Mouse (Mus musculus) megakaryocyte, embryonic 14.5 days (primary cell): ENCODE measurements around the gene Tbx22. TPM values are rescaled to one million over a fixed set of nuclear protein-coding genes. Genes with fewer than 3 reads are reported as not detected.
A peak's percentile ranks its signal among the peaks of the same experiment; 100 is the strongest.

Source experiments
- H3K27me3 ChIP-seq: replicated peaks from 2 replicates; pipeline ENCODE3; 2012; ENCODE audit warnings: inconsistent platforms
- H3K36me3 ChIP-seq: replicated peaks from 2 replicates; pipeline ENCODE3; 2012; ENCODE audit warnings: low read length, inconsistent platforms, mixed read lengths
- H3K4me1 ChIP-seq: 2 replicates; pipeline ENCODE4 v1.6.1; 2012; ENCODE audit warnings: inconsistent platforms
- H3K4me3 ChIP-seq: replicated peaks from 2 replicates; pipeline ENCODE3; 2012; ENCODE audit warnings: moderate library complexity, mild to moderate bottlenecking, inconsistent platforms
- H3K9me3 ChIP-seq: 2 replicates; pipeline ENCODE4 v1.6.1; 2012; ENCODE audit warnings: inconsistent platforms
- FLI1 ChIP-seq: IDR thresholded peaks from 2 replicates; pipeline ENCODE4 v1.6.1; 2012; ENCODE audit warnings: low read length, inconsistent platforms, mixed read lengths
- GATA1 ChIP-seq: IDR thresholded peaks from 3 replicates; pipeline ENCODE4 v1.6.1; 2012; ENCODE audit warnings: mixed read lengths, low read length, inconsistent platforms, borderline replicate concordance
- polyA plus RNA-seq: library from polyadenylated mRNA; stranded (reverse); fragments of >175 nt; gene quantifications from 2 replicates; pipeline ENCODE4 v1.2.3, GENCODE M21; 2012; ENCODE audit warnings: low replicate concordance; ENCODE audit not compliant: insufficient read depth

Gene Tbx22
- not detected in 2 replicates for polyA plus RNA-seq

DNA sequence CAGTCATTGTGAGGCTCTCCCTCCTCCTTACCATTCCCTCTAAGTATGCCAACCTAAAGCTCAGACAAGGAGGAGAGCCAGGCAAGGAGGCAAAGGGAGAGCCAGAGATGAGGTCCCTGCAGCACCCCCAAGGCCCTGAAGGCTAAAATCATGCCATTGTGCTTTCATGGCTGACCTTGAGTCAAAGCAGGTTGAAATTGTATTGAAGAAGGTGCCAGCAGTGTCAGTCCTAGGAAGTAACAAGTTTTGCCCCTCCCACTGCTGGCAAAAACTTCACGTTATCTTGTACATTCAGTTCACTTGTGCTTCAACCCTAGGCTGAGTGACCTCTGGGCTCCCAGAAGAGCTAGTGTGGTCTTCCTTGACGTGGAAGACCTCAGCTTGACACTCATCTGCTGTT is at the start of gene Tbx22:
Gene Tbx22, plus strand, starts transcription at position 301 of the 400 bp plus-strand sequence.
- Histone ChIP-seq H3K27me3 (peaks cover 5% of the 10 kb centered on the region), H3K9me3 (no peaks in the 10 kb centered on the region), H3K4me3 (no peak within 1 kb of the TSS), H3K4me1 (no peaks in the 10 kb centered on the region), H3K36me3 (no peaks in the 10 kb centered on the region)
- TF ChIP-seq GATA1 (no peak), FLI1 (no peak)

DNA sequence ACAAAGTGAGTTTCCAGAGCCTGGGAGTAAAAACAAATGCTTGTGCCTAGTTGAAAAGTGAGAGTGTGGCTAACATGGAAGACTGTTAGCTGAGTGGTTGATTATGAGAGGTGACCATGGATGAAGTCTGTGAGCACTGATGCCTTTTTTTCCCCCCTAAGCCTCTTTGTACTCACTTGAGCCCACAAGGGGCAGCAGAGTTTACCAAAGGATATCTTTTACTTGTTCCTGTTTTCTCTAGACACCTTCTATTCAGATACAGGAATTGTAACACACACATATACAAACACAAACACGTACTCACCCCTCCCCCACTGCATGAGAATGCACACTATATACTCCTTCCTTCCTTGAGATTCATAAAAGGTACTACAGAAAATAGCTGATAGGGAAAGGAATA is 913 bp downstream of the Tbx22 start:
- H3K4me1 ChIP-seq: no peaks in the 10 kb centered on the region
- H3K9me3 ChIP-seq: no peaks in the 10 kb centered on the region
- no peak for TF ChIP-seq FLI1
- TF ChIP-seq GATA1: no peak

DNA sequence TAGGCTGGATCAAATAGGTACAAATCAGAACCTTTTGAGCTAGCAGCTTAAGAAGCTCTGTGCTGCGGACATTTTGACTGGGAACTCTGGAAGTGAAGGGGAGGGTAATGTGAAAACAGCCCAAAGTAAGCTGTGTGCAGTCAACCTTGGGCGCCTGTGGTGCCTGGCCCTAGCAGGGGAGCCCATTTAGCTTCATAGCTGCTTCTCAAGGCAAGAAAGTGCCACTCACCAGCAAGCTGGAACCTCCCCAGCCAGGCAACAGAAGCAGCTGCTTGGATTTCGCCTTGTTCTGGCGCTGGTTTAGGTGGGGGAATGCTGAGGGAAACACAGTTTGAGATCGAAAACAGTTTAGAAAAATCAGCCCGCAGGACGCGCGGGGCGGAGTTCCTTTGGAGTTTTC is 11.4 kb downstream of the Tbx22 start:
- Histone ChIP-seq H3K27me3 (peaks cover 33% of the 10 kb centered on the region), H3K9me3 (no peaks in the 10 kb centered on the region), H3K36me3 (no peaks in the 10 kb centered on the region), H3K4me3 (peak overlapping the region; percentile 75), H3K4me1 (no peaks in the 10 kb centered on the region)
- TF ChIP-seq GATA1 (no peak), FLI1 (no peak)

More for the DNA sequence above, 913 bp downstream of the Tbx22 start:
- no peak overlapping the region for H3K4me3 ChIP-seq
- no peaks in the 10 kb centered on the region for H3K36me3 ChIP-seq
- peaks cover 5% of the 10 kb centered on the region for H3K27me3 ChIP-seq

DNA sequence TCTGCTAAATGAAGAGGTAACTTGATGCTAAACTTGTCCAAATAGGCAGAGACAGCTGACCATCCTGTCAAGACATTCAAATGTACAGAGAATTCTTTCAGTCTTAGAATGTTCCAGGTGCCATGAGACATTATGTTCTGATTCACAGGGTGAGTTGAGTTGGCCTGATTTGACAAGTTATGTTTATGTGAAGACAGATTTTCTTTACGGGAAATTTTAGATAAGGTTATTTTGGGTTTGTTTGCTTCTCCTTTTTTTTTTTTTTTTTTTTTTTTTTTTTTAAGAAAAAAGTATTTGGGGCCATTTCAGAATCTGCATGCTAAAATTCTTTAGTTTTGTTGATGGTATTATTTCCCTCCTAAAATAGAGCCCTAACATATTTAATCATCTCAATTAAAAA is 40.8 kb downstream of the Tbx22 start:
- Histone ChIP-seq H3K4me1 (no peaks in the 10 kb centered on the region), H3K27me3 (peaks cover 2% of the 10 kb centered on the region), H3K9me3 (no peaks in the 10 kb centered on the region), H3K4me3 (no peak overlapping the region), H3K36me3 (no peaks in the 10 kb centered on the region)
- TF ChIP-seq GATA1: no peak
- TF ChIP-seq FLI1: no peak

DNA sequence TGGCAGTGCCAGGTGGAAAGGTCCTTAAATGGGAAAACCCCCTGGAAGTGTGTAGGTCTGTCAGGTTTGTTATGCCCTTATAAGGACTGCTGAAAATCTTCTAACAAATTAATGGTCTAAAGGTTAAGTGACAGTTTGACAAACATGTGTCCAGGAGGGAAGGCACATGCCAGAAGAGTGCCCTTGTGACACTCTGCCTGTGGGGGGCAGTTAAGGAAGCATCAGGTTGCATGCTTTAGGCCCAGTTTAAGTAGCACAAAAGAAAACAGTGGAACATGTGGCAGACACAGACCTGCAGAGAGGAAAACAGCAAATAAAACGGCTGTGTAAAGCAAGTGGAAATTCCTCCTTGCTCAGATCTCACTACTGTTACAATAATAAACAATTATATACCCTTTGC is 55.8 kb downstream of the Tbx22 start:
- Histone ChIP-seq H3K4me3 (no peak overlapping the region), H3K27me3 (peaks cover 2% of the 10 kb centered on the region), H3K9me3 (0 out of 2 replicates have a peak, but pooled peaks cover 4% of the 10 kb centered on the region), H3K4me1 (no peaks in the 10 kb centered on the region), H3K36me3 (no peaks in the 10 kb centered on the region)
- TF ChIP-seq GATA1: no peak
- TF ChIP-seq FLI1: no peak

Other genes starting within 250 kb of the Tbx22 start
- not detected in 2 replicates for gene Tent5d, start 124.6 kb downstream of the Tbx22 start, polyA plus RNA-seq
- gene 2610002M06Rik, start 148.4 kb downstream of the Tbx22 start, polyA plus RNA-seq: 1.0 and 1.8 TPM in 2 replicates